Mouse (Mus musculus) kidney, embryonic 14.5 days (tissue): Measurements from ENCODE around the gene Nt5c3. TPM values are rescaled to one million over a fixed set of nuclear protein-coding genes. Genes with fewer than 3 reads are reported as not detected.

Source experiments
- ATAC-seq: fragments of 200-750 bp; cut with Nextera tagmentation; 2 replicates; pipeline ENCODE4 v1.8.0; 2017; ENCODE audit warnings: moderate number of reproducible peaks, mild to moderate bottlenecking, moderate TSS enrichment, moderate library complexity; ENCODE audit not compliant: low FRiP score, low TSS enrichment
- H3K27ac ChIP-seq: fragments of 300-500 bp; sonication (generic); 2 replicates; pipeline ENCODE4 v1.5.1; 2014; ENCODE audit warnings: low read depth, mild to moderate bottlenecking, low read length, moderate library complexity, mixed read lengths
- H3K27me3 ChIP-seq: fragments of 300-500 bp; sonication (generic); 2 replicates; pipeline ENCODE4 v1.6.1; 2014; ENCODE audit warnings: mild to moderate bottlenecking, low read length; ENCODE audit not compliant: control insufficient read depth, insufficient read depth
- H3K36me3 ChIP-seq: fragments of 300-500 bp; sonication (generic); 2 replicates; pipeline ENCODE4 v1.6.1; 2014; ENCODE audit warnings: low read length, mixed read lengths; ENCODE audit not compliant: control insufficient read depth, insufficient read depth
- H3K4me1 ChIP-seq: fragments of 300-500 bp; sonication (generic); 2 replicates; pipeline ENCODE4 v1.6.1; 2014; ENCODE audit warnings: low read length, mixed read lengths; ENCODE audit not compliant: control insufficient read depth, insufficient read depth
- H3K4me2 ChIP-seq: fragments of 300-500 bp; sonication (generic); replicated peaks from 2 replicates; pipeline ENCODE4 v1.6.1; 2014; ENCODE audit warnings: low read depth, mild to moderate bottlenecking, low read length
- H3K4me3 ChIP-seq: fragments of 300-500 bp; sonication (generic); 2 replicates; pipeline ENCODE4 v1.5.1; 2014; ENCODE audit warnings: mild to moderate bottlenecking, low read length
- H3K9ac ChIP-seq: fragments of 300-500 bp; sonication (generic); 2 replicates; pipeline ENCODE4 v1.6.1; 2014; ENCODE audit warnings: low read depth, mild to moderate bottlenecking, low read length, moderate library complexity
- H3K9me3 ChIP-seq: fragments of 300-500 bp; sonication (generic); 2 replicates; pipeline ENCODE4 v1.6.1; 2016; ENCODE audit warnings: low read length; ENCODE audit not compliant: control insufficient read depth
- WGBS: fragments of 180-500 bp; shearing (Covaris S2); extraction: QIAGEN DNeasy Blood & Tissue Kit; methylation state at CpG from one replicate; pipeline ENCODE4 v1.1.7; 2014; 5-methylcytosine and 5-hydroxymethylcytosine counted together
- polyA plus RNA-seq: library from polyadenylated mRNA; unstranded; fragments of >200 nt; fragmentation: Nextera tagmentation; extraction: Ambion mirVana; gene quantifications from 2 replicates; pipeline ENCODE4 v1.2.1, GENCODE M21; 2014

Nt5c3 gene
- polyA plus RNA-seq, 1 experiment from 2014 or later = 61.7 TPM

GRCm38 (mm10) chr6:56860205-56860848 lies 63.4 kb downstream of the Nt5c3 start:
- H3K4me3 ChIP-seq = no peak overlapping the region
- peaks cover 15% of the 10 kb centered on the region; the same call in 1 of the 2 replicates for H3K36me3 ChIP-seq
- H3K27ac ChIP-seq = no peak overlapping the region
- WGBS = 94% methylated on average over 8 of the region's 8 CpGs
- no peaks in the 10 kb centered on the region for H3K9me3 ChIP-seq
- H3K27me3 ChIP-seq = no peaks in the 10 kb centered on the region
- no peak overlapping the region for H3K4me2 ChIP-seq
- H3K4me1 ChIP-seq = no peaks in the 10 kb centered on the region
- ATAC-seq = no peak
- no peak overlapping the region for H3K9ac ChIP-seq

GRCm38 (mm10) chr6:56856748-56857147 lies 67.0 kb downstream of the Nt5c3 start:
- H3K27ac ChIP-seq = no peak overlapping the region
- no peaks in the 10 kb centered on the region for H3K9me3 ChIP-seq
- ATAC-seq = no peak
- H3K36me3 ChIP-seq = peaks cover 25% of the 10 kb centered on the region; the same call in 1 of the 2 replicates
- no peaks in the 10 kb centered on the region for H3K27me3 ChIP-seq
- no peak overlapping the region for H3K9ac ChIP-seq
- no peak overlapping the region for H3K4me3 ChIP-seq
- H3K4me1 ChIP-seq = no peaks in the 10 kb centered on the region
- WGBS = 82% methylated on average over 5 of the region's 5 CpGs
- no peak overlapping the region for H3K4me2 ChIP-seq

GRCm38 (mm10) chr6:56854803-56855202 lies 68.9 kb downstream of the Nt5c3 start:
- WGBS = 94% methylated on average over 8 of the region's 8 CpGs
- Histone ChIP-seq H3K9ac (no peak overlapping the region), H3K27ac (no peak overlapping the region), H3K4me3 (no peak overlapping the region), H3K4me1 (no peaks in the 10 kb centered on the region), H3K4me2 (no peak overlapping the region), H3K27me3 (no peaks in the 10 kb centered on the region), H3K9me3 (no peaks in the 10 kb centered on the region), H3K36me3 (peaks cover 35% of the 10 kb centered on the region; the same call in 1 of the 2 replicates)
- no peak for ATAC-seq

GRCm38 (mm10) chr6:56850315-56850714 lies 73.4 kb downstream of the Nt5c3 start:
- no peaks in the 10 kb centered on the region for H3K27me3 ChIP-seq
- no peak overlapping the region for H3K27ac ChIP-seq
- H3K36me3 ChIP-seq = peaks cover 23% of the 10 kb centered on the region; the same call in 1 of the 2 replicates
- no peak overlapping the region for H3K4me2 ChIP-seq
- H3K9ac ChIP-seq = no peak overlapping the region
- no peaks in the 10 kb centered on the region for H3K9me3 ChIP-seq
- 73% methylated on average over 7 of the region's 7 CpGs for WGBS
- no peak overlapping the region for H3K4me3 ChIP-seq
- no peak for ATAC-seq
- no peaks in the 10 kb centered on the region for H3K4me1 ChIP-seq

- H3K27ac ChIP-seq = no peak overlapping the region
- H3K27me3 ChIP-seq = no peaks in the 10 kb centered on the region
- H3K9ac ChIP-seq = no peak overlapping the region
- no peaks in the 10 kb centered on the region for H3K4me1 ChIP-seq
- no peak overlapping the region for H3K4me3 ChIP-seq
- no peak overlapping the region for H3K4me2 ChIP-seq
- no peaks in the 10 kb centered on the region for H3K9me3 ChIP-seq
- 90% methylated on average over 3 of the region's 3 CpGs for WGBS
- ATAC-seq = no peak
- H3K36me3 ChIP-seq = peaks cover 20% of the 10 kb centered on the region; the same call in 1 of the 2 replicates
Observed at GRCm38 (mm10) chr6:56848974-56849373, 74.8 kb downstream of the Nt5c3 start.

GRCm38 (mm10) chr6:56844365-56844764 lies 79.4 kb downstream of the Nt5c3 start:
- 97% methylated on average over 2 of the region's 2 CpGs for WGBS
- no peak overlapping the region for H3K4me2 ChIP-seq
- H3K9me3 ChIP-seq = no peaks in the 10 kb centered on the region
- H3K4me1 ChIP-seq = no peaks in the 10 kb centered on the region
- no peaks in the 10 kb centered on the region for H3K27me3 ChIP-seq
- H3K36me3 ChIP-seq = no peaks in the 10 kb centered on the region
- no peak overlapping the region for H3K27ac ChIP-seq
- no peak overlapping the region for H3K4me3 ChIP-seq
- no peak overlapping the region for H3K9ac ChIP-seq
- ATAC-seq = no peak

GRCm38 (mm10) chr6:56843229-56843628 lies 80.5 kb downstream of the Nt5c3 start:
- no peak overlapping the region for H3K4me2 ChIP-seq
- no peaks in the 10 kb centered on the region for H3K27me3 ChIP-seq
- H3K4me1 ChIP-seq = no peaks in the 10 kb centered on the region
- ATAC-seq = no peak
- WGBS = 75% methylated on average over 3 of the region's 3 CpGs
- H3K4me3 ChIP-seq = no peak overlapping the region
- no peak overlapping the region for H3K27ac ChIP-seq
- no peak overlapping the region for H3K9ac ChIP-seq
- H3K36me3 ChIP-seq = no peaks in the 10 kb centered on the region
- H3K9me3 ChIP-seq = no peaks in the 10 kb centered on the region

GRCm38 (mm10) chr6:56837621-56838020 lies 86.1 kb downstream of the Nt5c3 start:
- H3K9me3 ChIP-seq = no peaks in the 10 kb centered on the region
- H3K9ac ChIP-seq = no peak overlapping the region
- no peaks in the 10 kb centered on the region for H3K4me1 ChIP-seq
- no peak overlapping the region for H3K4me3 ChIP-seq
- H3K36me3 ChIP-seq = peaks cover 17% of the 10 kb centered on the region
- no peak overlapping the region for H3K4me2 ChIP-seq
- H3K27me3 ChIP-seq = no peaks in the 10 kb centered on the region
- 93% methylated on average over 3 of the region's 3 CpGs for WGBS
- H3K27ac ChIP-seq = no peak overlapping the region
- ATAC-seq = no peak

- 91% methylated on average over 12 of the region's 12 CpGs for WGBS
- H3K4me3 ChIP-seq = no peak overlapping the region
- no peaks in the 10 kb centered on the region for H3K9me3 ChIP-seq
- peaks cover 17% of the 10 kb centered on the region for H3K36me3 ChIP-seq
- no peaks in the 10 kb centered on the region for H3K27me3 ChIP-seq
- ATAC-seq = no peak
- H3K4me1 ChIP-seq = no peaks in the 10 kb centered on the region
- H3K27ac ChIP-seq = no peak overlapping the region
- no peak overlapping the region for H3K9ac ChIP-seq
- H3K4me2 ChIP-seq = no peak overlapping the region
Observed at GRCm38 (mm10) chr6:56837166-56837565, 86.6 kb downstream of the Nt5c3 start.
